Mouse (Mus musculus) spleen, postnatal 4 days (tissue): ENCODE measurements at regions not wholly inside any gene's neighbourhood (a gene's known extent, or its start where the extent isn't known, plus 50 kb on each side); places are given as distances from the start of the nearest gene placed in this dataset.
"Not testable (repeated sequence)": the region's sequence is repeated elsewhere in the genome, so short reads cannot be mapped to it uniquely, and the experiment has no call there.

ENCODE experiments used
- DNase-seq, 2 experiments: peaks; one replicate each; pipeline ENCODE4 v3.0.0; 2022; ENCODE audit warnings: low spot score in 2 of 2

GRCm38 (mm10) chr6:144940871-144941380, 135.1 kb downstream of the Bcat1 start:
- DNase-seq: no peak

- DNase-seq: no peak
Observed at GRCm38 (mm10) chr6:144938613-144939236, 137.3 kb downstream of the Bcat1 start.

- no peak for DNase-seq
Observed at GRCm38 (mm10) chr6:144937211-144937610, 138.8 kb downstream of the Bcat1 start.

- no peak for DNase-seq
Observed at GRCm38 (mm10) chr6:144933722-144934235, 142.2 kb downstream of the Bcat1 start.

- DNase-seq: no peak
Observed at GRCm38 (mm10) chr6:144932402-144932801, 143.6 kb downstream of the Bcat1 start.

- no peak for DNase-seq
Observed at GRCm38 (mm10) chr6:144929959-144930358, 146.0 kb downstream of the Bcat1 start.

GRCm38 (mm10) chr6:144929262-144929855, 146.6 kb downstream of the Bcat1 start:
- DNase-seq: no peak

GRCm38 (mm10) chr6:144927599-144927998, 145.8 kb upstream of the Sox5 start:
- DNase-seq: no peak

- peak in 1 of 2 experiments; percentile 27 for DNase-seq
Observed at GRCm38 (mm10) chr6:144922762-144923161, 141.0 kb upstream of the Sox5 start.

- no peak for DNase-seq
Observed at GRCm38 (mm10) chr6:144919750-144920149, 138.0 kb upstream of the Sox5 start.

GRCm38 (mm10) chr6:144917128-144917527, 135.4 kb upstream of the Sox5 start:
- no peak for DNase-seq

- DNase-seq: no peak
Observed at GRCm38 (mm10) chr6:144911781-144912180, 130.0 kb upstream of the Sox5 start.

- DNase-seq: no peak
Observed at GRCm38 (mm10) chr6:144910392-144910791, 128.6 kb upstream of the Sox5 start.

GRCm38 (mm10) chr6:144908646-144909045, 126.9 kb upstream of the Sox5 start:
- DNase-seq: no peak

- DNase-seq: peak; percentile 27 to 71
Observed at GRCm38 (mm10) chr6:144903156-144903555, 121.4 kb upstream of the Sox5 start.

- DNase-seq: peak; percentile 69 to 83
Observed at GRCm38 (mm10) chr6:144902267-144902995, 120.7 kb upstream of the Sox5 start.

- DNase-seq: peak; percentile 82 to 85
Observed at GRCm38 (mm10) chr6:144901825-144902224, 120.0 kb upstream of the Sox5 start.

GRCm38 (mm10) chr6:144900858-144901257, 119.1 kb upstream of the Sox5 start:
- DNase-seq: not testable (repeated sequence)

GRCm38 (mm10) chr6:144897526-144897925, 115.7 kb upstream of the Sox5 start:
- DNase-seq: no peak

- DNase-seq: no peak
Observed at GRCm38 (mm10) chr6:144890914-144891313, 109.1 kb upstream of the Sox5 start.

- no peak for DNase-seq
Observed at GRCm38 (mm10) chr6:144890166-144890565, 108.4 kb upstream of the Sox5 start.

- DNase-seq: no peak
Observed at GRCm38 (mm10) chr6:144883117-144883516, 101.3 kb upstream of the Sox5 start.
